Mouse (Mus musculus): ENCODE measurements around the gene Sfswap. TPM values are rescaled to one million over a fixed set of nuclear protein-coding genes. Genes with fewer than 3 reads are reported as not detected.
"Not testable (repeated sequence)": the region's sequence is repeated elsewhere in the genome, so short reads cannot be mapped to it uniquely, and the experiment has no call there.

The Sfswap gene
- total RNA-seq (2015; ENCODE audit: low replicate concordance) (79.3 and 158 TPM in 2 replicates), total RNA-seq (2017; ENCODE audit: low replicate concordance) (140 and 149 TPM in 2 replicates)

GRCm38 (mm10) chr5:129500722-129501634 is at the start of gene Sfswap:
TSS of gene Sfswap (plus strand) at chr5:129501221.
- peak; percentile 90 for ATAC-seq (replicated peaks; ENCODE audit: low FRiP score, poor library complexity, severe bottlenecking)

GRCm38 (mm10) chr5:129452561-129452960 is 48.5 kb upstream of the Sfswap start:
- ATAC-seq (replicated peaks; ENCODE audit: low FRiP score, poor library complexity, severe bottlenecking) = no peak

DNA sequence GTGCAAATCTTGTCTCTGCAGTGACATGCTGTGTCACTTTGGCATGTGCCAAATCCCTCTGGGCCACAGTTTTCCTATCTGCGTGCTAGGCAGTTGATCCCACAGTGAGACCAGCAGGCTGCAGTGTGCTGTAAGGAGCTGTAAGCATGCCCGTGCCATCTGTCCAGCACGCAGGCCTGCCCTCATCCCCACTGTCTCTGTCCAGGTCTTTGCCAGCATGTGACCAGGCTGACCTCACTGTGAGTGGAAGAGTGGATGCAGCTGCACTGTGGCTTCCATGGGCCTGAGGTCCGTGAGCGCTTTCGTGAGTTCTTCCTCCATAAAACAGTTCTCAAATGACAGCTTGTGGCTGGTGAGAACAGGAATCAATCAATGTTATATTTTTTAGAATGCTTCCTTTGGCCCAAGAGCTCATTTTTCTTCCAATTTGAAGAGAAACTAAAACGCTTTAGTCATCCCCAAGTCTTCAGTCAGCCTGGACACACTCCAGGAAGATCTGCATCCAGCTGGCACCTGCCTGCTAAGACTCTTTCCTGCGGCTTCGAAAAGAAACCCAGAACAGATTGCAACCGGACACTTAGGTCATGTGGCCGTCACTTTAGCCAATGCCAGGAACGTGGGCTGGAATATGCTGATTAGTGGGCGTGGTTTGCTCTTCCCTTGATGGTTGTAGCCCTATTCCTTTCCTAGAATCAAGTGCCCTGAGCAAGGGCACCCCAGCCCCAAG is 46.1 kb upstream of the Sfswap start:
- no peak for ATAC-seq (replicated peaks; ENCODE audit: low FRiP score, poor library complexity, severe bottlenecking)

GRCm38 (mm10) chr5:129455529-129455896 is 45.5 kb upstream of the Sfswap start:
- no peak for ATAC-seq (replicated peaks; ENCODE audit: low FRiP score, poor library complexity, severe bottlenecking)

DNA sequence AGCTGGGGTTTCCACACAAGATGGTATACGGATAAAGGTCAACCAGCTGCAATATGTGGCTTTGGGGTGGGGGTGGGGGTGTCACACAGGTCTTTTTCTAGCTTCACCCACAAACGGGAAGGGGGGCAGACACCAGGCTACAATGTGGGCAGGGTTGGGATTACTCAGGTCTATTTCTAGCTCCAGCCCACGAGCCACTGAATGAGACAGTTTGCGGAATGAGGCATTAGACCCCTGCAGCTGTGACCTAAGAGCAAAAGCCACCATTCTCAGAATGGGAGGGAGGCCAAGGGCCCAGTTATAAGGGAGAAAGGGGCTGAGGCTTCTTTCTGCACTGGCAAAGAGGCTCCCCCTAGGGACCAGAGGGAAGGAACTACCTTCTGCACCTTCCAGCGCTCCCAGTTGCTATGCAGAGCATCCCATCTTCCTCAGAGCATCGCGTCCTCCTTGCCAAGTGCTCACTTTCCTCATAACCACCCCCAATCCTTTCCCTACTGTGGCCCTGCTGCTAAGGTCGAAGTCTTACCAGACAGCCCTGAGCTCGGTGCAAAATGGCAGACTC is 44.4 kb upstream of the Sfswap start:
- ATAC-seq (replicated peaks; ENCODE audit: low FRiP score, poor library complexity, severe bottlenecking) = no peak

GRCm38 (mm10) chr5:129458109-129458508 is 42.9 kb upstream of the Sfswap start:
- no peak for ATAC-seq (replicated peaks; ENCODE audit: low FRiP score, poor library complexity, severe bottlenecking)

DNA sequence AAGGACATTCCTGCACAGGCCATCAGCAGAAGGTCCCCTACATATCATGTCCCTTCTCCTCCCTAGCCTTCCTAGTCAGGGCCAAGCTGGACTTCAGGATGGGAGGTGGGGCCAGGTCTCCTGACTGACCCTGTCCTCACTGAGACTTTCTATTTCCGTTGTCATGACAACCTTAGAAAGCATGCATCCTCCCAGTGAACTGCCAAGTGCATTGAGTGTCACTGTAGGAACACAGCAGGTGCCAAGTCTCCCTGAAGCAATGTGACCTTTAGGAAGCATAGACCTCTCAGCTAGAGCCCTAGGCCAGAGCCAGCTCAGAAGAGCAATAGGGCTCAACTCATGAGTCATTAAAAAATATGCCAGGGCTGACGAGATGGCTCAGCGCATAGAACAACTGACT is 42.5 kb upstream of the Sfswap start:
- ATAC-seq (replicated peaks; ENCODE audit: low FRiP score, poor library complexity, severe bottlenecking) = no peak

GRCm38 (mm10) chr5:129460798-129461476 is 40.1 kb upstream of the Sfswap start:
- ATAC-seq (replicated peaks; ENCODE audit: low FRiP score, poor library complexity, severe bottlenecking) = no peak

- not testable (repeated sequence) for ATAC-seq (replicated peaks; ENCODE audit: low FRiP score, poor library complexity, severe bottlenecking)
Observed at GRCm38 (mm10) chr5:129463648-129464047, 37.4 kb upstream of the Sfswap start.

GRCm38 (mm10) chr5:129465788-129466187 is 35.2 kb upstream of the Sfswap start:
- no peak for ATAC-seq (replicated peaks; ENCODE audit: low FRiP score, poor library complexity, severe bottlenecking)

GRCm38 (mm10) chr5:129475532-129476045 is 25.4 kb upstream of the Sfswap start:
- ATAC-seq (replicated peaks; ENCODE audit: low FRiP score, poor library complexity, severe bottlenecking) = no peak

DNA sequence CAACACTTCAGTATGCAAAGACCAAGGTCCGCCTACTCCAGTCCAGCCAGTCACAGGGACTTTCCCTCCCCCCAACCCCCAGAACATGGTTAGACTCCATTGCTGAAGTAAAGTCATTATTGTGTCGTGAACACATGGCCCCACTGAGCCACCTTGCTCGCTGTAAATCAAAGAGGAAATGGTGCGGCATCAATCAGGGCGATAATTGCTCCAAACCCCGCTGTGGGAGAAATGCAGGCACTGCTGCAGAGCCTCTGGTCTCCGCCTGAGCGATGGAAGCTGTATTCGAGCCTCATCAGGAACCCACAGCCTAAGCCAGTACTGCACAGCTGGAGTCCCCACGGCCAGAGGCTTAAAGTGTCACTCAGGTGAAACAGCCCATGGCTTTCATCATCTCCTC is 11.1 kb upstream of the Sfswap start:
- ATAC-seq (replicated peaks; ENCODE audit: low FRiP score, poor library complexity, severe bottlenecking) = no peak

GRCm38 (mm10) chr5:129501671-129502070 is 650 bp downstream of the Sfswap start:
- ATAC-seq (replicated peaks; ENCODE audit: low FRiP score, poor library complexity, severe bottlenecking) = 0 out of 2 replicates have a peak, but pooled peaks have one; percentile 22

- ATAC-seq (replicated peaks; ENCODE audit: low FRiP score, poor library complexity, severe bottlenecking) = no peak
Observed at GRCm38 (mm10) chr5:129506886-129507285, 5.9 kb downstream of the Sfswap start.

- ATAC-seq (replicated peaks; ENCODE audit: low FRiP score, poor library complexity, severe bottlenecking) = no peak
Observed at GRCm38 (mm10) chr5:129518180-129518579, 17.2 kb downstream of the Sfswap start.

- no peak for ATAC-seq (replicated peaks; ENCODE audit: low FRiP score, poor library complexity, severe bottlenecking)
Observed at GRCm38 (mm10) chr5:129518786-129519185, 17.8 kb downstream of the Sfswap start.

- ATAC-seq (replicated peaks; ENCODE audit: low FRiP score, poor library complexity, severe bottlenecking) = no peak
Observed at GRCm38 (mm10) chr5:129519591-129519990, 18.6 kb downstream of the Sfswap start.

- no peak for ATAC-seq (replicated peaks; ENCODE audit: low FRiP score, poor library complexity, severe bottlenecking)
Observed at GRCm38 (mm10) chr5:129521501-129521900, 20.5 kb downstream of the Sfswap start.

GRCm38 (mm10) chr5:129521913-129522312 is 20.9 kb downstream of the Sfswap start:
- ATAC-seq (replicated peaks; ENCODE audit: low FRiP score, poor library complexity, severe bottlenecking) = no peak

GRCm38 (mm10) chr5:129523166-129523565 is 22.1 kb downstream of the Sfswap start:
- ATAC-seq (replicated peaks; ENCODE audit: low FRiP score, poor library complexity, severe bottlenecking) = no peak
